Mouse (Mus musculus) frontal cortex, postnatal 36 days (tissue): Measurements from ENCODE around the gene Gm2115.

ENCODE experiments used
- DNase-seq, 2 experiments: peaks; one replicate each; pipeline ENCODE4 v3.0.0; 2022; ENCODE audit warnings: low spot score in 2 of 2

Gm2115 gene

DNA sequence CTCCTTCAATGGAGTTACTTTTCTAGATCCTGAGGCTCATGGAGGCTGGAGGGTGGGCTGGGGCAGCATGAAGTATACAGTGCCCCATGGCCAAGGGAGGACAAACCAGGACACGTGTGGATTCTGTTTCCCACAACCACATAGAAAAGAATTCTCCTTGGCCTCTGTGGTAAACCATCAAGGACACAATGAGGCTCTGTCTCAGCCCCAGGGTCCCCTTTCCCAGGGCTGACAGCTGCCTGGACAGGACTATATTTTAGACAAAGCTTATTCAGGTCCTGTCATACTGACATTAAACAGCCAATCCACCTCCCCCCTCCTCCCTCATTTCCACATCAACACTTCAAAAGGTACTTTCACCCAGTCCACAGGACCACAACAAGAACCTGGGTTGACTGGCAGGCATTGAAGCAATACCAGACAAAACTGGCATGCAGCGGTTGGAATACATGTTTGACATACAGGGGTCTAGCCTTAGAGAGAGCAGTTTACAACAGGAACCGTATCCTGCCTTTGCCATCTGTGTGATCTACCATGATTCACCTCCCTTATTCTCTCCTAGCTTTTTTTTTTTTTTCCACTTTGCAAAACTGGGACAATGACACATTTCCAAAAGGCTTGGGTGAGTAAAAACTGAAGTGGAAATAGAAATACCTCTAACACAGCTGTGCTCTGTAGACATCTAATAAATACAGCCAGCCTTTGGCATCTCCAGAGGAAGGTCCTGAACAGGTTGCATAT, 57.8 kb downstream of the Gm2115 start:
- no peak for DNase-seq

DNA sequence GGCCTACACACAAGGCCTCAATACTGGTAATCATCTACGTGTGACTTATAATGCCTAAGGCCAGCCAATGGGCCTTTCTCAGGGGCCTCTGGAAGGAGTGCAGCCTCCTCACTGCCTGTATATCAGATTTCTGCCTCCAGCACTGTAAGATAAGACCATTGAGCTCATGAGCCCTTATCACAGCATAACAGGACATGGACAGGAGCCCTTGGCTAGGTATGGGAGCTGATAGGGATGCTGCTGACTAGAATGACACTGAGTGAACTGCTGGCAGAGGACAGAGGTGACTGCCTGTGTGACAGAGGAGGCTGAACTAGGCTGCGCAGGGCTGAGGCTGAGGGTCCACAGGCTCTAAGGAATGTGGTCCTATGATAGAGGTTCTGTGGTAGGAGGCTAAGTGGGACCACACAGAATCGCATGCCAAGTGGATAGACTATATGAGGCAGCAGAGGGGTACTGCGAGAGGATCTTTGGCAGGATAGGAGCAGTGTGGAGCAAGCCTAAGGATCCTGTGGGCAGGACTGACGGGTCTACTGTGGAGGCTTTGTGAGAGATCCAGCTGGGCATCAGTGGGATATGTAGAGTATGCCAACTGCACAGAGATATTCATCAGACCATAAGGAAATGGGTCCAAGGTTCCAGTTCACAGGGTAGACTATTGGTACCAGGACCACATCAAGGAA, 58.5 kb downstream of the Gm2115 start:
- DNase-seq: no peak

DNA sequence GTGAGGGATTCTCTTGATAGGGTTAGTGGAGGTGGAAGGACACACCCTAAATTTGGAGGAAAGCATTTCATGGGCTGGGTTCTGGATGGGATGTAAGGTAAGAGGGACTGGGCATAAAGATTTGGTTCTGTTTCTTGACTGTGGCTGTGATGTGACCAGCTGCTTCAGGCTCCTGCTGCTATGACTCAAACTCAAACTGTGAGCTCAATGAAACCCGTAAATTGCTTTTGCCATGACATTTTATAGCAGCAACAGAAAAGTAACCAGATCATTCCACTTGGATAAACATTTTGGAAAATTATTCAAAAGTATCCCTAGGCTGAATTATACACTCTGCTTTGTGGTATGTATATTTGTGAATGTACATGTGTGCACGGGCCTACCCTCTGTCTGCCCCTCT, 61.9 kb downstream of the Gm2115 start:
- DNase-seq: no peak

GRCm38 (mm10) chr7:84591347-84591746, 62.6 kb downstream of the Gm2115 start:
- DNase-seq: no peak

DNA sequence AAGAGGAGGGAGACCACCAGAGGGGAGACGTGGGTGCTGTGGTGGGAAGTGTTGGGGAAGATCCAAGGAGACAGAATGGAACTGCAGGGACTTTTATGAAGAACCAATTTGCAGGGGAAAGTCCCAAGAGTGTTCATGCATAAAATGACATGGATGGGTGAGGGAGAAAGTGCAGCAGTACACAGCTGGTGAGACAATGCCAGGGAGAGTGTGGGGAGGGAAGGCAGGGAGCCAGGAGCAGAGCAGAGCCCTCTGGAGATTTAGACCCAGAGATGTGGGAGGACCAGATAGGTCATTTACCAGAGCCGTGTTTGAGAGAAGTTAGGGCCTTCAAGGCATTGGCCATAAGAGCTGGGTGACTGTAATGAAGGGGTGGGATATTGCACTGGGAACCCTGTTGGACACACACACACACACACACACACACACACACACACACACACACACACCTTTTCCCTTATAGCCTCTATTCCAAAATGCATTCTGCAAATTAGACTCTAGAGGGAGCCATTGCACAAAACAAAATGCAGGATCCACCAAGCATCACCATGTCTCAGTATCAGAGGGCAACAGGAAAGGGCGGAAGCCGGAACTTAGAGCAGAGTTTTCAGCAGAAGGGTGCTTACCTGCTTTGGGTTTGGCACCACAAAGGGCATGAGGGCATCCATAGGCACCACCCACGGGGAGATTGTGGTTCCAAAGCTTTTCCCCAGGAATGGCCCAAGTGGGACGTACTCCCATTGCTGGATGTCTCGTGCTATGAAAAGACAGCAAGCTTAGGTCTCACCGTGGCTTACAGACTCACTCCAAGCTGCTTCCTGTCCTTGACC, 65.5 kb downstream of the Gm2115 start:
- no peak for DNase-seq

GRCm38 (mm10) chr7:84594917-84595303, 66.2 kb downstream of the Gm2115 start:
- DNase-seq: no peak

GRCm38 (mm10) chr7:84596002-84596401, 67.2 kb downstream of the Gm2115 start:
- DNase-seq: no peak

GRCm38 (mm10) chr7:84596633-84597032, 67.9 kb downstream of the Gm2115 start:
- DNase-seq: no peak

DNA sequence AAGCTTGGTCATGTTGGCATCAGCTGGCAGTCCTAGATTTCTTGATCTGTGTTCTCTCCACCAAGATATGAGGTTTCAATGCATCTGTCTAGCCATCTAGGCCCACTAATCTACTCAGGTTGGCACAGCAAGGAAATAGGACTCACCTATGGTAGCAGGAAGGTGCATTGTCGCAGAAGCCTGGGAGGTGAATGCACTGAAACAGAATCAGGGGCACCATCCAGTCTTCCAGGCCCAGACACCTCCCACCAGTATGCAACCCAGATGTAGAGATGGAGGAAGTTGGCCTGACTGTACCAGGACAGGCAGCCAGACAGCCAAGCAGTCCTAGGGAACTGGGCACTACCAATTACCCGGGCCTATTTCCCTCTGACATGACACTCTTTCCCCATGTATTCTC, 71.9 kb downstream of the Gm2115 start:
- no peak for DNase-seq

DNA sequence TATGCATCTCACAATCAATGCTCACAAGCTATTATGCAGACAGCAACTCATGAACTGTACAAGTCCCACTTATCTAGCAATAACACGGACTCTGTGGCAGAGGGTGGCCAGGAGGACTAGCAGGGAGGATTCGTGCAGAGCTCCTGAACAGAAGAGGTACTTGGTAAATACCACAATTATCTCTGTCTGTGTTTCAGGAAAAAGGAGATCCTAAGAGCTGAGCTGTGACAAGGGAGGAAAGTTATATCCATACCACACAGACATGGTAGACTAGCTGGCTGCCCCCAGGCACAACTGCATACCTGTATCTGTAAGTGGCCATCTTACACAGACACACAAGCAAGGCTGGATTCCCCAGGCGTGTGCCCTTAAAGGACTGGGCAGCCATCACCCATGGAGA, 72.6 kb downstream of the Gm2115 start:
- DNase-seq: no peak

DNA sequence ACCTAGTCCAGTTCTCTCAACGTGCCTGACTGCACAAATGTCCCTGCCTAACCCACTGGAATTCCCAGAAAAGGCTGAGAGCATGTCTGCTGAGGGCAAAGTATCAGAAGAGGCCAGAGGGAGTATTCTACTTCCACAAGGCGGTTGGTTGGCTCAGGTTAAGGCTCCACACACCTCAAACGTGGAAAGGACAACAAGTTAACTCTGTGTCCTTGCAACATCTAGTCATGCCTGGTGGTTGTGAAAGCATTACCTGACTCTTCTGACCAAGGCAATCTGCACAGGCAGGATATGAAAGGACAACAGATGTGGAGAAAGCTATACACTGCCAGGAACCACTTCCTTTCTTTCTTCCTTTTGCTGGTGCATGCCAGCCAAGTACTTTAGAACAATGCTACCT, 75.7 kb downstream of the Gm2115 start:
- DNase-seq: no peak

DNA sequence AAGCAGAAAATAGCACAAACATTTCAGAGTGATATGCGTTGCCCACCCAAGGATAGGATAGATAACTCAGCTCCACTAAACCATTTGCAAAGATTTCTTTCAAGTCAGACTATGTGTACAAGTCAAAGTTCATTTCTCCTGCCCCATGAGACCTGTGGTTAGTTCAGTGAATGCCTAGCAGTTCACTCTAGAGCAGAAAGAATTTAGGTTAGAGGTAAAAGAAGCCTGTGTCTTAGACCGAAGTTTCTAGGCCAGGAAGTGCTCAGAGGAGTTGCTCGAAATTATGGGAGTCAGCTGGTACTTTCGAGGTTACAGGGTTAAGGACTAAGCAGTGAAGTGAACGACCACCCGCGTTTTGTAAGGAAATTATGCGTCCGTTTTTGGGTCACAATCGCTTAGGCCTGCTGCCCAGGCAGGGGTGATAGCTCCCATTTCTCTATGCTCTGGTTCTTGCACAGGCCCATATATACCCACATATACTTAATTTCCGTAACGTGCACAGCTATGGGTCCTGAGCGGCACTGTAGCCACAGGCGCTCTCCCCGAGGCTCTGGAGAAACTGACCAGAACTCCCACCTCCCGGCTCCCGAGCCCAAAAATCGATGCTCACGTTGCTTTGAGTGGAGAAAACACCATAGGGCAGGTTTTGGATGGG, 76.4 kb downstream of the Gm2115 start:
- DNase-seq: no peak

DNA sequence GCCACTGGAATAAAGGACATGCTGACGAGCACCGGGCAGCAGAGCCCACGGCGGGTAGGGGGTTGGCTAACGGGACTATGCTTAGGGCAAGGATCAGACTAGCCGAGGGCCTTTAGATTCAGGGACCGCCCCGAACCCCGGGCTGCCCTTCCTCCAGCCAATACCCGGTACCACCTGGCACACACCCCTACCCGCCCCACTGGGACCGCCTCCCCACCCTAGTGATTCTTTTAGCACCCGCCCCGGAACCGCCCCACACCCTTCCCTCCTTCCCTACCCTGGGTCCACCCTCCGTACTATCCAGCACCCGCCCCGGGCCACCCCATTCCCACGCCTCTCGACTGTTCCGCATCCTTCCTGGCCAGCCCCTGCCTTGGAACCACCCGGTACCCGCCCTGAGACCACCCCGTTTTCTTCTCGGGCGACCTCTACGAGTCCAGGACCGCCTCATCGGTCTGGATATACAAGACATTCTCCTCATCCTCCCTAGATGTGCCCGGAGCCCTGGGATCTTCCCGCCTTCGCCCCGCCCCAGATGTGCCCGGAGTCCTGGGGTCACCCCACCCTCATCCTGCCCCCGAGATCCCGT, 77.0 kb downstream of the Gm2115 start:
- peak; percentile 77 to 80 for DNase-seq

DNA sequence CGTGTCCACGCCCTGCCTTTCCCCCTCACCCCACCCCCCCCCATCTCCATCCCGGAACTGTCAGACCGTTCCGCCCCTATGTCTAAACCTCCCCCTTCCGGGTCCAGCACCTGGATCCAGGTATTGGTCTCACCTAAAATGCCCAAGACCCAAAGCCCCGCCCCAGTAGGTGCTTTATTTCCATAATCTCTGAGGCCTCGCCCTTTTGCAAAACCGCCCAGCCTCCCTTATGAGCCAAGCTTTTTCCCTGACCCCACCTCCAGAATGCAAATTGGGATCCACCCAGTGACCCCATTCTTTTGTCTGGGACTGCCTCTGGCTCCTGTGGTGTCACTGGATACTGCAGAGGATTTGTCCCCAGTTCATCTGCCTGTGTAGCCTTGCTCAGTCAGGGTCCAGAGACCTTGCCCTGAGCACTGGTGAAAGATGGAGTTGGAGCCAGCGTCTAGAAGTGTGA, 77.6 kb downstream of the Gm2115 start, which contains the start of gene Fah:
Fah (minus strand) TSS at position 430 of the 457 bp plus-strand sequence.
- DNase-seq: peak in 1 of 2 experiments; percentile 49

GRCm38 (mm10) chr7:84611609-84612008, 82.9 kb downstream of the Gm2115 start:
- DNase-seq: no peak

DNA sequence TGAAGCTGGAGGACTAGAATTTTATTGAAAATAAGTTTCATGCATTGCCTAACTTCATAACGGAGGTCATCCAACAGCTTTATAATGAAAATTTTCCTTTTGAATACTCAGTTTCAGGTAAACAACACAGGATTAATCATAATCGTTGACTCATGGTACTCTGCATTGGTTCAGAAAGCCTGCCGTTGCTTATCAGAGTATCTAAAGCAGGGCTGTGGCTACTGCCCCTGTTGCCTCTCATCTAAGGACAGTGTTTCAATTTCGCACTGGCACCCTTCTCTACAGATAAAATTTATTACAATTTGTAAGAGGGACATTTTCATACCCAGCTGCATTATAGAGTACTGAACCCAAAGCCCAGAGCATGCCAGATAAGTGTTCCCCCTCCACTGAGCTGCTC, 83.7 kb downstream of the Gm2115 start:
- no peak for DNase-seq

DNA sequence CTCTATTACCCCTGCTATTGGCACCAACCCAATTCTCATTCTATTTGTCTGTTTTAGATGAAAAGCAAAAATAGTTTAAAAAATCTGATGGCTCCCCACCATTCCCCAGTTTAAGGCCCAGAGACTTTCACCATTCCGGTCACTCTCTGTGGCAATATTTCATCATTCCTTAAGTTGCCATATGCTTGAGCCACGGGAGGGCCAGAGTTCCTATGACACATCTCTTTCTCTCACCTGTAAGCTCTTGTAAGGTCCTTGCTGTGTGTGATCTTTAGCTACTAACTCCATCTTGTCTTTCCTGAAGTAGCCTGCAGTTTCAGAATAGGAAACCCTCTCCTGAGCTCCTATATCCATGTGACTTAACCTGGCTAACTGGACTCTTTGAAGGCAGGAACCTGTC, 90.2 kb downstream of the Gm2115 start:
- DNase-seq: no peak

GRCm38 (mm10) chr7:84620956-84621355, 92.2 kb downstream of the Gm2115 start:
- DNase-seq: no peak

GRCm38 (mm10) chr7:84623718-84624117, 95.0 kb downstream of the Gm2115 start:
- peak in 1 of 2 experiments; percentile 24 for DNase-seq

- DNase-seq: no peak
Measured at GRCm38 (mm10) chr7:84631878-84632277, 103.1 kb downstream of the Gm2115 start.
